Mouse (Mus musculus) small intestine, adult 2 months (tissue): Measurements from ENCODE around the gene Dtymk. TPM values are rescaled to one million over a fixed set of nuclear protein-coding genes. Genes with fewer than 3 reads are reported as not detected.
A peak's percentile ranks its signal among the peaks of the same experiment; 100 is the strongest.

Experiments
- H3K27ac ChIP-seq: fragments of 200-500 bp; 2 replicates; pipeline ENCODE4 v1.5.1; 2012; ENCODE audit warnings: low read depth, low read length, control low read depth, inconsistent platforms; ENCODE audit not compliant: insufficient read depth
- H3K27me3 ChIP-seq: fragments of 200-500 bp; 2 replicates; pipeline ENCODE4 v1.6.1; 2012; ENCODE audit warnings: mild to moderate bottlenecking, moderate library complexity, low read length, inconsistent platforms; ENCODE audit not compliant: control insufficient read depth, insufficient read depth
- H3K36me3 ChIP-seq: fragments of 200-500 bp; 2 replicates; pipeline ENCODE4 v1.6.1; 2012; ENCODE audit warnings: mild to moderate bottlenecking, low read length, control low read depth, inconsistent platforms; ENCODE audit not compliant: control insufficient read depth, insufficient read depth
- H3K4me1 ChIP-seq: fragments of 200-500 bp; 2 replicates; pipeline ENCODE4 v1.6.1; 2012; ENCODE audit warnings: low read length, inconsistent platforms, mixed read lengths; ENCODE audit not compliant: control insufficient read depth, insufficient read depth, insufficient read length
- H3K4me3 ChIP-seq: fragments of 200-500 bp; 2 replicates; pipeline ENCODE4 v1.5.1; 2012; ENCODE audit warnings: low read depth, mild to moderate bottlenecking, control low read depth, inconsistent platforms, low read length, moderate library complexity
- CTCF ChIP-seq: fragments of 200-500 bp; IDR thresholded peaks from 2 replicates; pipeline ENCODE4 v1.5.1; 2012; ENCODE audit warnings: low read depth, mild to moderate bottlenecking, control low read depth, inconsistent platforms, low read length, moderate library complexity, mixed read lengths; ENCODE audit not compliant: insufficient replicate concordance, insufficient read length; ENCODE audit errors: extremely low read depth
- POLR2A ChIP-seq: fragments of 200-500 bp; IDR thresholded peaks from 2 replicates; pipeline ENCODE4 v1.6.1; 2012; ENCODE audit warnings: low read depth, mild to moderate bottlenecking, control low read depth, inconsistent platforms, low read length, moderate library complexity
- WGBS: fragments of 180-500 bp; shearing (Covaris S2); methylation state at CpG from one replicate; pipeline ENCODE4 v1.1.7; 2018; 5-methylcytosine and 5-hydroxymethylcytosine counted together
- polyA plus RNA-seq: library from polyadenylated mRNA; depleted of rRNA; stranded (reverse); fragments of >200 nt; gene quantifications from 2 replicates; pipeline ENCODE4 v1.2.3, GENCODE M21; 2012

Gene Dtymk
- polyA plus RNA-seq, 1 experiment, result 14.5 TPM

GRCm38 (mm10) chr1:93805221-93805951, 3.7 kb upstream of the Dtymk start:
- TF ChIP-seq CTCF, result no peak
- TF ChIP-seq POLR2A, result no peak
- no peak overlapping the region for H3K4me3 ChIP-seq
- no peak overlapping the region for H3K27ac ChIP-seq
- H3K4me1 ChIP-seq, result peaks cover 14% of the 10 kb centered on the region; the same call in 1 of the 2 replicates
- peaks cover 26% of the 10 kb centered on the region for H3K36me3 ChIP-seq
- WGBS, result 37% methylated on average over 5 of the region's 5 CpGs
- no peaks in the 10 kb centered on the region for H3K27me3 ChIP-seq

DNA sequence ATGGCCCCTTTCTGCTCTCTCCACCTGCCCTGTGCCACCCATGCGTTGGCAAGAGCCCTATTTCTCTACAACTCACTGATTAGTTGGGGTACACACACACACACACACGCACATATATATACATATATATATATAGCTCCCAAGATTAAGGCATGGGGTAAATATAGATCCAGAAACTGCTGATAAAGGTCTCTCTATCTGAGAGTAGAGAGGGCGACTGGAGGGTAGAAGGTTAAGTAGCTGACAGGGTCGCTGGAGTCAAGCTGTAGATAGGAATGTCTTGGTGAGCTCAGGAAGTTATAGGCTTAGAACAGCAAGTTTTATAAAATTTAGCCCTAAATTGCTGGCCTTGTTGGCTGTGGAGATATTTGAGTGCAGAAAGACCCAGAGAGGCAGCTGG, 3.1 kb upstream of the Dtymk start:
- Histone ChIP-seq H3K27ac (no peak overlapping the region), H3K27me3 (no peaks in the 10 kb centered on the region), H3K4me1 (peaks cover 14% of the 10 kb centered on the region; the same call in 1 of the 2 replicates), H3K36me3 (peaks cover 23% of the 10 kb centered on the region), H3K4me3 (peak overlapping the region; percentile 96; the same call in 1 of the 2 replicates)
- TF ChIP-seq POLR2A (no peak), CTCF (no peak)
- WGBS, result 45% methylated on average over 4 of the region's 4 CpGs

DNA sequence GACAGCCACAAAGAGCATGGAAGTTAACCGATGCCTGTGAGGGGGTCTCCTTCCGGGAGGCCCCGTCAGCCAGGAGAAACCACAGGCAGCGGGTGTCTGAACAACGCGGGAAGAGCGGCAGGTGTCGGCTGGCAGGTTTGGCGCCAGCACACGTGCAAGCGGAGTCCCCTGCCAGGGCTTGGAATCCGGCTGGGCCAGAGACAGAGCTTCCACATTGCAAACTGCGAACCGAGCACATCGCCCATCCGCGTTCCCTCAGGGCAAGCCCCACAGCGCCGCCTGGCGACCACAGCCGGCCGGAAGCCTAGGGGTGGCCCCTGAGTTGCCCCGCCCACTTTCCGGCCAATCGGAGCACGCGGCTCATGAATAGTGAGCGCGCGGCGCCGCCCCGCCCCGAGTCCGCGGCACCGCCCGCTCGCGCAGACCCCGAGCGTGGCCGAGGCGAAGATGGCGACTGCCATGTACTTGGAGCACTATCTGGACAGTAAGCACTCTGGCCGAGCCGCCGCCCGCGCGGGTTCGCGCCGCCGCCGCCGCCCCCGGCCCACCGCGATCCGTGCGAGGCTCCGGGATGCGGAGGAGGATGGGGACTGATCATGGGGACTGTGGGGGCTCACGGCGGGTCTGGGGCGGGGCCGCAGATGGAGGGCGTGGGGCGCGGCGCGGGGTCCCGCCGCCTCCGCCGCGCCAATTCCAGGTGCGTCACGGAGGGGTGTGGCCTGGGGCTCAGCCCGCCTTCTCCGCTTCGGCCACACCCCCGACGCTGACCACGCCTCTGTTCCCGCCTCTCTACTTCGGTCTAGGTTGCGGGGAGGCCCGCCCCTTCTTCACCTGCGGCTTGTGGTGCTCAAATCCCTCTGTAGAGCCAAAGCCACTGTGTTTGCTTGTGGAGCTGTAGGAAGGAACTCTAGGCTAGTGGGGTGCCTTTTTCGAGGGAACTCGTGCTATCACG, 2.1 kb upstream of the Dtymk start, which contains the start of gene Ing5:
Gene Ing5 (plus strand): TSS at position 410 of the 952 bp plus-strand sequence.
- WGBS, result under 1% methylated on average over 81 of the region's 94 CpGs
- H3K4me1 ChIP-seq, result peaks cover 14% of the 10 kb centered on the region; the same call in 1 of the 2 replicates
- H3K36me3 ChIP-seq, result peaks cover 18% of the 10 kb centered on the region
- no peaks in the 10 kb centered on the region for H3K27me3 ChIP-seq
- H3K4me3 ChIP-seq, result peak within 1 kb of the TSS; percentile 96
- H3K27ac ChIP-seq, result peak within 1 kb of the TSS; percentile 97
- TF ChIP-seq POLR2A (peak; percentile 67), CTCF (peak; percentile 93)

GRCm38 (mm10) chr1:93802771-93803170, 1.0 kb upstream of the Dtymk start:
- H3K4me3 ChIP-seq, result no peak overlapping the region
- TF ChIP-seq CTCF, result no peak
- no peak for TF ChIP-seq POLR2A
- WGBS, result 62% methylated on average over 5 of the region's 5 CpGs
- H3K27ac ChIP-seq, result 0 out of 2 replicates have a peak overlapping the region, but pooled peaks have one; percentile 80
- H3K36me3 ChIP-seq, result peaks cover 10% of the 10 kb centered on the region
- peaks cover 14% of the 10 kb centered on the region; the same call in 1 of the 2 replicates for H3K4me1 ChIP-seq
- H3K27me3 ChIP-seq, result no peaks in the 10 kb centered on the region

GRCm38 (mm10) chr1:93800670-93801503, 847 bp downstream of the Dtymk start:
- Histone ChIP-seq H3K36me3 (peaks cover 2% of the 10 kb centered on the region; the same call in 1 of the 2 replicates), H3K27me3 (no peaks in the 10 kb centered on the region), H3K4me1 (peaks cover 14% of the 10 kb centered on the region; the same call in 1 of the 2 replicates), H3K4me3 (peak overlapping the region; percentile 96), H3K27ac (no peak overlapping the region)
- TF ChIP-seq CTCF, result no peak
- TF ChIP-seq POLR2A, result no peak
- WGBS, result 62% methylated on average over 21 of the region's 21 CpGs

DNA sequence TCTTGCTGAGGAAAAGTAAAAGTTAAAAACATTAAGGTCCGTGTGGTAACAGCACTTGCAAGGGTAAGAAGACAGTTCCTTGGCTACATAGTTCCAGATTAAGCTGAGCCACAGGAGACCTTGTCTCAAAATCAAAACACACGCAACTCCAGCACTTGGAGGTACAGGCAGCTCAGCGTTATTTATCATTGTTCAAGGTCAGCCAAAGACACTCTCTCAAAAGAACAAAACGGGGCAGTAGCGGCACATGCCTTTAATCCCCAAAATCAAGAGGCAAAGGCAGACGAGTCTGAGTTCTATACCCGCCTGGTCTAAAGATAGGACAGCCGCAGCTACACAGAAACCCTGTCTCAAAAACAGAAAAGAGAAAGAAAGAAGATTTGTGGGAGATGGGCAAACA, 5.8 kb downstream of the Dtymk start:
- WGBS, result 74% methylated on average over 8 of the region's 8 CpGs
- TF ChIP-seq POLR2A (no peak), CTCF (no peak)

More for the DNA sequence above, 5.8 kb downstream of the Dtymk start:
- Histone ChIP-seq H3K4me1 (no peaks in the 10 kb centered on the region), H3K27ac (no peak overlapping the region), H3K36me3 (peaks cover 33% of the 10 kb centered on the region), H3K4me3 (no peak overlapping the region), H3K27me3 (no peaks in the 10 kb centered on the region)
